Mouse (Mus musculus) liver, postnatal 0 days (tissue): ENCODE measurements around the gene Nt5c3.

Experiments used
- CTCF ChIP-seq: sonication (generic); IDR thresholded peaks from 2 replicates; pipeline ENCODE4 v1.5.1; 2016; ENCODE audit warnings: antibody characterized with exemption, low read depth
- EP300 ChIP-seq: IDR thresholded peaks from 2 replicates; pipeline ENCODE4 v1.6.1; 2016; ENCODE audit warnings: antibody characterized with exemption, low read depth, mild to moderate bottlenecking

GRCm38 (mm10) chr6:56931648-56932415, 8.1 kb upstream of the Nt5c3 start:
- no peak for TF ChIP-seq CTCF
- no peak for TF ChIP-seq EP300
